Mouse (Mus musculus) neural tube, embryonic 14.5 days (tissue): ENCODE results near the gene Srsf3. TPM values are rescaled to one million over a fixed set of nuclear protein-coding genes. Genes with fewer than 3 reads are reported as not detected.
A peak's percentile ranks its signal among the peaks of the same experiment; 100 is the strongest.
"Not testable (repeated sequence)": the region's sequence is repeated elsewhere in the genome, so short reads cannot be mapped to it uniquely, and the experiment has no call there.

Source experiments
- ATAC-seq: fragments of 200-750 bp; cut with Nextera tagmentation; 2 replicates; pipeline ENCODE4 v1.8.0; 2017; ENCODE audit warnings: low read depth, mild to moderate bottlenecking, moderate TSS enrichment, moderate library complexity
- H3K27ac ChIP-seq: fragments of 300-500 bp; sonication (generic); 2 replicates; pipeline ENCODE4 v1.5.1; 2014; ENCODE audit warnings: low read depth, mild to moderate bottlenecking, control low read depth, low read length, moderate library complexity, mixed read lengths
- H3K27me3 ChIP-seq: fragments of 300-500 bp; sonication (generic); 2 replicates; pipeline ENCODE4 v1.6.1; 2014; ENCODE audit warnings: low read length; ENCODE audit not compliant: control insufficient read depth, insufficient read depth
- H3K36me3 ChIP-seq: fragments of 300-500 bp; sonication (generic); 2 replicates; pipeline ENCODE4 v1.6.1; 2014; ENCODE audit warnings: low read length, mixed read lengths; ENCODE audit not compliant: control insufficient read depth, insufficient read depth
- H3K4me1 ChIP-seq: fragments of 300-500 bp; sonication (generic); 2 replicates; pipeline ENCODE4 v1.6.1; 2014; ENCODE audit warnings: low read length; ENCODE audit not compliant: control insufficient read depth, insufficient read depth
- H3K4me2 ChIP-seq: fragments of 300-500 bp; sonication (generic); 2 replicates; pipeline ENCODE4 v1.6.1; 2014; ENCODE audit warnings: mild to moderate bottlenecking, low read depth, low read length, control low read depth
- H3K4me3 ChIP-seq: fragments of 300-500 bp; sonication (generic); 2 replicates; pipeline ENCODE4 v1.5.1; 2014; ENCODE audit warnings: low read depth, low read length, control low read depth, mixed read lengths
- H3K9ac ChIP-seq: fragments of 300-500 bp; sonication (generic); replicated peaks from 2 replicates; pipeline ENCODE4 v1.6.1; 2014; ENCODE audit warnings: low read depth, mild to moderate bottlenecking, control low read depth, low read length, mixed read lengths
- H3K9me3 ChIP-seq: fragments of 300-500 bp; sonication (generic); 2 replicates; pipeline ENCODE4 v1.6.1; 2016; ENCODE audit warnings: low read length; ENCODE audit not compliant: control insufficient read depth
- WGBS: fragments of 180-500 bp; shearing (Covaris S2); extraction: QIAGEN DNeasy Blood & Tissue Kit; methylation state at CpG from one replicate; pipeline ENCODE4 v1.1.7; 2014; 5-methylcytosine and 5-hydroxymethylcytosine counted together
- polyA plus RNA-seq: library from polyadenylated mRNA; unstranded; fragments of >200 nt; fragmentation: Nextera tagmentation; extraction: Ambion mirVana; gene quantifications from 2 replicates; pipeline ENCODE4 v1.2.1, GENCODE M21; 2014

The Srsf3 gene
- polyA plus RNA-seq, 1 experiment from 2014 or later = 423 TPM

DNA sequence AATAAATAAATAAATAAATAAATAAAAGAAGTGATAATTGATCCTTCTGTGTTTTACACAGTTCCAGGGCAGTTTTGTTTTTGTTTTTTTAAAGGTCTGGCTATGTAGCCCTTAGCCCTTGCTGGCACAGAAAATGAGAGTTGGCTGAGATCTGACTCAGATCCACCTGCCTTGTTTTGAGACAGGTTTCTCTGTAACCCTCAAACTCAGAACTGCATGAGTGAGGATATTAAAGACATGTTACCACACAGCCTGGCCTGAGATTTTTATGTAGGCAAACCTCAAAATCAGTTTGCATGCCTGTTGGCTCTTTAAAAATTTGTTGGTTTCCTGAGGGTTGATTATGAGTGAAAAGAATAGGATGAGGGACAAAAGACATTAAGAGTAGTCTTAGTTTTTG is 3.1 kb downstream of the Srsf3 start:
- peak overlapping the region; percentile 100 for H3K4me2 ChIP-seq
- no peak overlapping the region for H3K9ac ChIP-seq
- no peak overlapping the region for H3K27ac ChIP-seq
- H3K4me1 ChIP-seq = peaks cover 22% of the 10 kb centered on the region
- no peaks in the 10 kb centered on the region for H3K27me3 ChIP-seq
- H3K36me3 ChIP-seq = peaks cover 39% of the 10 kb centered on the region
- H3K4me3 ChIP-seq = peak overlapping the region; percentile 86
- no peak for ATAC-seq
- H3K9me3 ChIP-seq = no peaks in the 10 kb centered on the region

DNA sequence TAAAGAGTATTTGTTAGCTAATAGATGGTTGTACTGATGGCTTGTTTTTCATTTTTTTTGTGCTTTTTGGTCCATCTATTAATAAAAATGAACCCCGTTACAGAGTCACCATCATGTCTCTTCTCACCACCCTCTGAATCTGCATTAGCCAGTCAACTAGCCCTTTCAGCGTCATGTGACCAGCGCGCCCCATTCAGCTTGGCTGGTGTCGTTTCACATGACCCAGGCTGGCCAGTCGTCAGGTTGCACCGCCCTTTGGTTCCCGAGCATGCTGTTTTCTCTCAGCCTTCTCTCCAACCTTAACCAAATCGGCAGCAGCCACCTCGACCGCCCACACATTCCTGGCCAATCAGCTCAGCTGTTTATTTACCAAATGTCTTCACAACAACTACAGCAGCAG is 6.9 kb downstream of the Srsf3 start:
- Histone ChIP-seq H3K4me1 (peaks cover 17% of the 10 kb centered on the region), H3K27me3 (no peaks in the 10 kb centered on the region), H3K9me3 (no peaks in the 10 kb centered on the region), H3K27ac (no peak overlapping the region), H3K4me2 (no peak overlapping the region), H3K36me3 (peaks cover 62% of the 10 kb centered on the region), H3K9ac (no peak overlapping the region), H3K4me3 (no peak overlapping the region)
- 74% methylated on average over 11 of the region's 11 CpGs for WGBS
- no peak for ATAC-seq

GRCm38 (mm10) chr17:29041632-29042031 is 9.2 kb downstream of the Srsf3 start:
- H3K36me3 ChIP-seq = peaks cover 69% of the 10 kb centered on the region
- not testable (repeated sequence) for H3K4me3 ChIP-seq, H3K4me2 ChIP-seq, H3K9ac ChIP-seq, H3K27ac ChIP-seq, H3K9me3 ChIP-seq, H3K4me1 ChIP-seq, ATAC-seq, H3K27me3 ChIP-seq
- WGBS = 94% methylated on average over 3 of the region's 3 CpGs

GRCm38 (mm10) chr17:29042569-29042968 is 10.1 kb downstream of the Srsf3 start:
- Histone ChIP-seq H3K36me3 (peaks cover 65% of the 10 kb centered on the region), H3K9me3 (no peaks in the 10 kb centered on the region), H3K27ac (no peak overlapping the region), H3K4me2 (no peak overlapping the region), H3K4me1 (no peaks in the 10 kb centered on the region), H3K4me3 (no peak overlapping the region), H3K9ac (no peak overlapping the region), H3K27me3 (no peaks in the 10 kb centered on the region)
- no peak for ATAC-seq

GRCm38 (mm10) chr17:29043583-29043982 is 11.2 kb downstream of the Srsf3 start:
- peaks cover 58% of the 10 kb centered on the region for H3K36me3 ChIP-seq
- no peaks in the 10 kb centered on the region for H3K9me3 ChIP-seq
- 89% methylated on average over 3 of the region's 3 CpGs for WGBS
- no peak overlapping the region for H3K4me2 ChIP-seq
- ATAC-seq = no peak
- no peaks in the 10 kb centered on the region for H3K27me3 ChIP-seq
- no peak overlapping the region for H3K4me3 ChIP-seq
- H3K9ac ChIP-seq = no peak overlapping the region
- no peaks in the 10 kb centered on the region for H3K4me1 ChIP-seq
- no peak overlapping the region for H3K27ac ChIP-seq

- no peaks in the 10 kb centered on the region for H3K4me1 ChIP-seq
- no peak overlapping the region for H3K27ac ChIP-seq
- peaks cover 50% of the 10 kb centered on the region for H3K36me3 ChIP-seq
- H3K9ac ChIP-seq = no peak overlapping the region
- H3K27me3 ChIP-seq = no peaks in the 10 kb centered on the region
- no peaks in the 10 kb centered on the region for H3K9me3 ChIP-seq
- no peak overlapping the region for H3K4me2 ChIP-seq
- ATAC-seq = no peak
- no peak overlapping the region for H3K4me3 ChIP-seq
- 90% methylated on average over 6 of the region's 6 CpGs for WGBS
Observed at GRCm38 (mm10) chr17:29044146-29044924, 11.9 kb downstream of the Srsf3 start.

GRCm38 (mm10) chr17:29044925-29045319 is 12.5 kb downstream of the Srsf3 start:
- 56% methylated on average over 1 of the region's 1 CpGs for WGBS
- H3K36me3 ChIP-seq = peaks cover 44% of the 10 kb centered on the region
- no peak overlapping the region for H3K27ac ChIP-seq
- H3K4me3 ChIP-seq = no peak overlapping the region
- H3K4me2 ChIP-seq = no peak overlapping the region
- no peak overlapping the region for H3K9ac ChIP-seq
- H3K27me3 ChIP-seq = no peaks in the 10 kb centered on the region
- no peaks in the 10 kb centered on the region for H3K4me1 ChIP-seq
- H3K9me3 ChIP-seq = no peaks in the 10 kb centered on the region
- no peak for ATAC-seq

DNA sequence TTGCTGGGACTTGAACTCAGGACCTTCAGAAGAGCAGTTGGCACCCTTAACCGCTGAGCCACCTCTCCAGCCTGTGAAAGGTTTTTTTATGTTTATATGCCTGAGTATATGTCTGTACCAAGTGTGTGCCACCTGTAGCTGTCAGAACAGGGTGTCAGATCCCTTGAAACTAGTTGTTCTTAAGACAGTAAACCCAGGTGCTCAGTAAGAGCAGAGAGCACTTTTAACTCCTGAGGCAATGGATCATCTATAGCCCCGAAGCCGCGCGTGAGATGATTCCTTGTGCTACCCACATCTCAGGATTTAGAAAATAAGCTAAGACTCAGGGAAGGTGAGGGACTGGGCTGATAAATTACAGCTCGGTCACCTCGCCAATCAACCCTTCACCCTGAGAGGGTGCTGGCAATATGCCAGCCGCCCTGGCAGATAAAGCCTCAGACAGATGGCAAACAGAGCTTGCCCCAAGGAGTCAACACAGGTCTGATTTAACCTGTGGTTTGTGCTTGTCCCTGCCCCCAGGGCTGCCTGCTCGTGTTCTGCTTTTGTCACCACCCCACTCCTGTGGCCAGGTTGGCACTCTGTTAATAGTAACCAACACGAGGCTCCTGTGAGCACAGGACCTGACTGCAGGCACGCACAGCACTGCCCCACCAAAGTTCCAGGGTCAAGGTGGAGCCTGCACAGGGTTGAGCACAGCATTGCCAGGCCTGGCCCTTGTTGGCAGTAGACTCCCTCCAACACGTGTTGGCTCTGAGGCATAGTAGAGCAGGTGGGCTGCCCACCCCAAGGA is 13.5 kb downstream of the Srsf3 start:
- Histone ChIP-seq H3K4me3 (no peak overlapping the region), H3K36me3 (peaks cover 35% of the 10 kb centered on the region), H3K4me1 (no peaks in the 10 kb centered on the region), H3K4me2 (no peak overlapping the region), H3K27ac (no peak overlapping the region), H3K9me3 (no peaks in the 10 kb centered on the region), H3K9ac (no peak overlapping the region), H3K27me3 (no peaks in the 10 kb centered on the region)
- no peak; the same call in 1 of the 2 replicates for ATAC-seq
- WGBS = 63% methylated on average over 12 of the region's 12 CpGs

DNA sequence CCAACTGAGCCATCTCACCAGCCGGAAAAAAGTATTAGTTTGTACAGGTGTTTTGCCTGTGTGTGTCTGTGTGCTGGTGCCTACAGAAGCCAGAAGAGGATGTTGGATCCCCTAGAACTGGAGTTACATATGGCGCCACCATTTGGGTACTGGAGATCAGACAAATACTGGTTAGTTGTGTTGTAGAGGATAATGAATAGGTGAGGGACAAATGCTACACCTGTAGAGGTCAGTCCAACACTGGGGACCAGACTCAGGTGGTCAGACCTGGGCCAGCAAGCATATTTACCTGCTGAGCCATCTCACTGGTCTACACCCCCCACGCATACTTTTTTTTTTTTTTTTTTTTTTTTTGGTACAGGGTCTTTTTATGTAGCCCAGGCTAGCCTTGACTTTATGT is 14.4 kb downstream of the Srsf3 start:
- H3K36me3 ChIP-seq = peaks cover 30% of the 10 kb centered on the region
- no peak for ATAC-seq
- H3K27me3 ChIP-seq = no peaks in the 10 kb centered on the region
- no peak overlapping the region for H3K4me2 ChIP-seq
- H3K27ac ChIP-seq = no peak overlapping the region
- no peak overlapping the region for H3K9ac ChIP-seq
- no peak overlapping the region for H3K4me3 ChIP-seq
- H3K9me3 ChIP-seq = no peaks in the 10 kb centered on the region
- H3K4me1 ChIP-seq = no peaks in the 10 kb centered on the region
- 94% methylated on average over 3 of the region's 3 CpGs for WGBS
